Mouse (Mus musculus) neural tube, embryonic 13.5 days (tissue): Measurements from ENCODE around the gene Mpp5. TPM values are rescaled to one million over a fixed set of nuclear protein-coding genes. Genes with fewer than 3 reads are reported as not detected.

Source experiments
- ATAC-seq: fragments of 200-750 bp; cut with Nextera tagmentation; 2 replicates; pipeline ENCODE4 v1.8.0; 2017; ENCODE audit warnings: low read depth, mild to moderate bottlenecking, moderate TSS enrichment, moderate library complexity
- H3K27ac ChIP-seq: fragments of 300-500 bp; sonication (generic); replicated peaks from 2 replicates; pipeline ENCODE4 v1.5.1; 2015; ENCODE audit warnings: moderate library complexity, mild to moderate bottlenecking, inconsistent platforms
- H3K27me3 ChIP-seq: fragments of 300-500 bp; sonication (generic); 2 replicates; pipeline ENCODE4 v1.6.1; 2015; ENCODE audit warnings: mild to moderate bottlenecking, inconsistent platforms
- H3K36me3 ChIP-seq: fragments of 300-500 bp; sonication (generic); 2 replicates; pipeline ENCODE4 v1.6.1; 2015; ENCODE audit warnings: mild to moderate bottlenecking, inconsistent platforms
- H3K4me1 ChIP-seq: fragments of 300-500 bp; sonication (generic); replicated peaks from 2 replicates; pipeline ENCODE4 v1.6.1; 2015; ENCODE audit warnings: inconsistent platforms
- H3K4me2 ChIP-seq: fragments of 300-500 bp; sonication (generic); 2 replicates; pipeline ENCODE4 v1.6.1; 2015; ENCODE audit warnings: inconsistent platforms, mild to moderate bottlenecking, moderate library complexity
- H3K4me3 ChIP-seq: fragments of 300-500 bp; sonication (generic); 2 replicates; pipeline ENCODE4 v1.5.1; 2015; ENCODE audit warnings: mild to moderate bottlenecking, inconsistent platforms
- H3K9ac ChIP-seq: fragments of 300-500 bp; sonication (generic); 2 replicates; pipeline ENCODE4 v1.6.1; 2015; ENCODE audit warnings: moderate library complexity, mild to moderate bottlenecking, inconsistent platforms
- H3K9me3 ChIP-seq: fragments of 300-500 bp; sonication (generic); 2 replicates; pipeline ENCODE4 v1.6.1; 2016; ENCODE audit warnings: inconsistent platforms
- WGBS: fragments of 180-500 bp; shearing (Covaris S2); methylation state at CpG from one replicate; pipeline ENCODE4 v1.1.7; 2015; 5-methylcytosine and 5-hydroxymethylcytosine counted together
- polyA plus RNA-seq: library from polyadenylated mRNA; unstranded; fragments of >200 nt; fragmentation: Nextera tagmentation; extraction: Ambion mirVana; gene quantifications from 2 replicates; pipeline ENCODE4 v1.2.1, GENCODE M21; 2015

Gene Mpp5
- polyA plus RNA-seq: 16.5 and 18.7 TPM in 2 replicates

DNA sequence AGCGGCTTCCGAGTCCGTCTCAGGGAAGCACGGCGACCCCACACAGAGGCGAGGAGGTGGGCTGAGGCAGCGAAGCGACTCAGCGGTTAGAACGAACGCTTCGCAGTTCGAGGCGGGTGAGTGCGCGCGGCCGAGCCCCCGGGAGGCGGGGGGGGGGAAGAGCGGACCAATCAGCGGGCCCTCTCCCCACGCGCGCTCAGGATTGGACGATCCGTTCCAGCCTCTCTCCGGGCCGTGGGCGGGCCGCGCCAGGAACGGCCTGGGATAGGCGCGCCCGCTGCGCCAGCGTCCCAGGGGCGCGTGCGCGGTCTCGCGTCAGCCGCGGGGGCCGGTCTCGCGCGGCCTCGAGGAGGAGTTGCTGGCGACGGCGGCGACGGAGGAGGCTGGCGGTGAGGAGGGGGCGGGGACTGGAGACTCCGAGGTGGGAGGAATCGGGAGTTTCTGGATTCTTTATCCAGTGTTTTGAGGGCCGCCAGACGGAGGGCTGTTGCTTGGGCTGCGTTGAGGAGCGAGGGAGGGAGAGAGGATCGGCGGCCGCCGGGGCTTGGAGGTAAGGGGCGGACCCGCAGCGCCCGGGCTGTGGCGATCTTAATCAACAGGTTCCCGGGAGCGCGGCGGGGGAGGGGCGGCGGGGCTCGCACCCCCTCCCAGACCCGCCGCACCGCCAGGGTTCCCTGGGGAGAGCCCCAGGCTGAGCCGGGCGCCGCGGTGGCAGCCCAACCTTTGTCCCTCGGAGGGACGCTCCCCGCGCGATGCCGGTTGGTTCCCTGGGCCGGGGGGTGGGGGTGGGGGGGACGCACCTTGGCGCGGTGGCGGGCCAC, at the start of gene Mpp5:
TSS of gene Mpp5 (plus strand) at position 351 of the 821 bp plus-strand sequence.
- WGBS: under 1% methylated on average over 96 of the region's 98 CpGs
- H3K9ac ChIP-seq: peak within 1 kb of the TSS; percentile 84
- no peaks in the 10 kb centered on the region for H3K36me3 ChIP-seq
- peaks cover 16% of the 10 kb centered on the region for H3K27me3 ChIP-seq
- peak within 1 kb of the TSS; percentile 89 for H3K27ac ChIP-seq
- H3K9me3 ChIP-seq: no peaks in the 10 kb centered on the region
- H3K4me2 ChIP-seq: peak within 1 kb of the TSS; percentile 78
- H3K4me1 ChIP-seq: peaks cover 13% of the 10 kb centered on the region
- ATAC-seq: peak; percentile 100
- H3K4me3 ChIP-seq: peak within 1 kb of the TSS; percentile 77

GRCm38 (mm10) chr12:78717783-78718182, 30.9 kb upstream of the Mpp5 start:
- Histone ChIP-seq H3K9ac (no peak overlapping the region), H3K27me3 (no peaks in the 10 kb centered on the region), H3K27ac (no peak overlapping the region), H3K4me1 (no peaks in the 10 kb centered on the region), H3K9me3 (no peaks in the 10 kb centered on the region), H3K36me3 (no peaks in the 10 kb centered on the region), H3K4me3 (no peak overlapping the region), H3K4me2 (no peak overlapping the region)
- 82% methylated on average over 2 of the region's 2 CpGs for WGBS
- ATAC-seq: no peak

DNA sequence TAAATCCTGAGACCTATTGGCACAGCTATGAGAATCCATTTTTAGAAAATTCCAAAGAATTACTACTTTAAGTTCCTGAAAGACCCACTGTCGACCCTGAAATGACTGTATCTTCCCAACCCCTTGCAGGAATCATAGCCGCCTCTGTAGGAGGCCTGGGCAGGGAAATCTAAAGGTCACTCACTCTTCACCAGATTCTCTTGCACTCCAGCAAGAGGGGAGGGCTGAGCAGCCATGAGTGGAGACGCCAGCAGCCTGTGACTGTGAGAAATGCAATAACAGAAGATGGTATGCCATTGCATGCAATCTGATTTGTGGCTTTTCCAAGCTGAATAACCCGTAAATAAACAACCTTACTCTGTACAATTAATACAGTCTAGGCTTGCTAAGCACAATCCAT, 21.0 kb upstream of the Mpp5 start:
- H3K9me3 ChIP-seq: no peaks in the 10 kb centered on the region
- no peak overlapping the region for H3K27ac ChIP-seq
- no peak overlapping the region for H3K4me2 ChIP-seq
- no peaks in the 10 kb centered on the region for H3K36me3 ChIP-seq
- no peaks in the 10 kb centered on the region for H3K27me3 ChIP-seq
- ATAC-seq: no peak
- WGBS: 67% methylated on average over 4 of the region's 4 CpGs
- peaks cover 5% of the 10 kb centered on the region; the same call in 1 of the 2 replicates for H3K4me1 ChIP-seq
- no peak overlapping the region for H3K9ac ChIP-seq
- H3K4me3 ChIP-seq: no peak overlapping the region

DNA sequence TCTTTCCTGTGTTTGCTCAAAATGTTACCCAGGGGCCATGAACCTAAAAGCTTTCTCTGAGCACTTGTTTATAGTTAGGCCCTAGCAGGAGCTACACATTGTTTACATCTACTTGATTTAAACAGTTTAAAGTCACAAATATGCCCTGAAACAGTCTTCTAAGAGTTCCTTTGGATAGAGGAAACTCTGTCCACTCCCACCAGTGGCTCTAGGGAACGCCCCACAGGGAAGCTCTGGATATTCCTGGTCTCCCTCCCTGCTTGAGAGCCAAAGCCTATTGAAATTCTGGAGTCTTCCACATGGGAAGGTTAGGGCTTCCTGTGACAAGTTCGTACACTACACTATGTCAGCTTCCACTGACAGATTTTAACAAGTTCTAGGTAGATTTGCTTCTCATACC, 9.1 kb upstream of the Mpp5 start:
- 75% methylated on average over 2 of the region's 2 CpGs for WGBS
- ATAC-seq: no peak
- H3K36me3 ChIP-seq: no peaks in the 10 kb centered on the region

DNA sequence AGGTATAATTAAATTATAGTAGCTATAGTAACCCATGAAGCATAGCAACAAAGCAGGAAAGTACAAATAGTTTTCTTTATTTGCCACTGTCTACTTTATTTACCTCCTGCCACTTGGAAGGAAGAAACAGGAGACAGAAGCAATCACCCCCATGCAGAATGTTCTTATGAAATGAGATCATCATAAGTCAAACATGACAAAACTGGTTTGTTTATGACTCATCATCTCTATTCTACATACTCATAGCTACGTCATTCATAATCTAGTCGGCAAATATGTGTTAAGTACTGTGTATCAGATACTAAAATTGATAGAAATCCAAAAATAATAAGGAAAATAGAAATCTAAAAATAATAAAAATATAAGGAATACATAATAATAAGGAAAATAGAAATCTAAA, 8.4 kb upstream of the Mpp5 start:
- H3K36me3 ChIP-seq: no peaks in the 10 kb centered on the region
- H3K4me2 ChIP-seq: no peak overlapping the region
- H3K4me1 ChIP-seq: no peaks in the 10 kb centered on the region
- no peak overlapping the region for H3K4me3 ChIP-seq
- no peaks in the 10 kb centered on the region for H3K27me3 ChIP-seq
- no peak overlapping the region for H3K9ac ChIP-seq
- H3K27ac ChIP-seq: no peak overlapping the region
- WGBS: 97% methylated on average over 2 of the region's 2 CpGs
- H3K9me3 ChIP-seq: no peaks in the 10 kb centered on the region
- no peak for ATAC-seq

More for the DNA sequence above, 9.1 kb upstream of the Mpp5 start:
- H3K27ac ChIP-seq: no peak overlapping the region
- no peaks in the 10 kb centered on the region for H3K27me3 ChIP-seq
- no peak overlapping the region for H3K4me3 ChIP-seq
- no peaks in the 10 kb centered on the region for H3K9me3 ChIP-seq
- no peak overlapping the region for H3K4me2 ChIP-seq
- no peaks in the 10 kb centered on the region for H3K4me1 ChIP-seq
- H3K9ac ChIP-seq: no peak overlapping the region

- Histone ChIP-seq H3K4me2 (no peak overlapping the region), H3K36me3 (no peaks in the 10 kb centered on the region), H3K27ac (no peak overlapping the region), H3K9ac (no peak overlapping the region), H3K4me3 (no peak overlapping the region), H3K27me3 (peaks cover 16% of the 10 kb centered on the region), H3K9me3 (no peaks in the 10 kb centered on the region), H3K4me1 (peaks cover 13% of the 10 kb centered on the region)
- no peak for ATAC-seq
- WGBS: 70% methylated on average over 6 of the region's 6 CpGs
Observed at GRCm38 (mm10) chr12:78746226-78746625, 2.5 kb upstream of the Mpp5 start.

- no peak for ATAC-seq
- peaks cover 16% of the 10 kb centered on the region for H3K27me3 ChIP-seq
- H3K9me3 ChIP-seq: no peaks in the 10 kb centered on the region
- peak overlapping the region; percentile 78 for H3K4me2 ChIP-seq
- H3K36me3 ChIP-seq: no peaks in the 10 kb centered on the region
- no peak overlapping the region for H3K27ac ChIP-seq
- 48% methylated on average over 1 of the region's 1 CpGs for WGBS
- peaks cover 13% of the 10 kb centered on the region for H3K4me1 ChIP-seq
- H3K9ac ChIP-seq: 0 out of 2 replicates have a peak overlapping the region, but pooled peaks have one; percentile 67
- no peak overlapping the region for H3K4me3 ChIP-seq
Observed at GRCm38 (mm10) chr12:78747406-78747805, 1.3 kb upstream of the Mpp5 start.

GRCm38 (mm10) chr12:78748113-78748512, 594 bp upstream of the Mpp5 start:
- no peaks in the 10 kb centered on the region for H3K9me3 ChIP-seq
- H3K4me1 ChIP-seq: peaks cover 13% of the 10 kb centered on the region
- no peaks in the 10 kb centered on the region for H3K36me3 ChIP-seq
- WGBS: 0% methylated on average over 10 of the region's 10 CpGs
- peak overlapping the region; percentile 78 for H3K4me2 ChIP-seq
- H3K27me3 ChIP-seq: peaks cover 16% of the 10 kb centered on the region
- H3K27ac ChIP-seq: no peak overlapping the region
- H3K4me3 ChIP-seq: peak overlapping the region; percentile 77
- peak overlapping the region; percentile 67 for H3K9ac ChIP-seq
- peak; percentile 44 for ATAC-seq

DNA sequence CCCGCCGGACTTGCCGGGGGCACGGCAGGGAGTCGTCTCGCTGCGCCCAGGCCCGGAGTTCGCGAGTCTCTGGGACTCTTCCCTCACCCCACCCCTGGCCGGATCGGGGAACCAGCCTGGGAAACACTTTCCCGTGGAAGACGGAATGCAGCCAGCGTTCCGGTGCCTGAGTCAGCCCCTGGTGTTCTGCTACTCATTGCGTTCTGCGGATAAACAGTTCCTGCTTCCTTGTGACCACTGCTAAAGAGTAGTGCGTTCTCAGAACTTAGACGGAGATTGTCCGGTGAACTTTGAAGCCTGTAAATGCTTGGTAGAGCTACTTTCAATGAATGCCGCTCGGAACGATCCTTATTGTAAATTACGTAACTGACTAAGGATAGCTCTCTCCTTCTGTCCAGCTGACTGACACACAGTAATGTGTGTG, 683 bp downstream of the Mpp5 start:
- Histone ChIP-seq H3K4me2 (peak overlapping the region; percentile 78), H3K9me3 (no peaks in the 10 kb centered on the region), H3K4me1 (peaks cover 13% of the 10 kb centered on the region), H3K9ac (peak overlapping the region; percentile 84), H3K27ac (peak overlapping the region; percentile 89), H3K27me3 (peaks cover 16% of the 10 kb centered on the region), H3K36me3 (no peaks in the 10 kb centered on the region), H3K4me3 (peak overlapping the region; percentile 77)
- WGBS: under 1% methylated on average over 25 of the region's 25 CpGs
- ATAC-seq: peak; percentile 32

- Histone ChIP-seq H3K4me2 (no peak overlapping the region), H3K4me3 (no peak overlapping the region), H3K27me3 (no peaks in the 10 kb centered on the region), H3K9me3 (no peaks in the 10 kb centered on the region), H3K36me3 (no peaks in the 10 kb centered on the region), H3K27ac (no peak overlapping the region), H3K4me1 (no peaks in the 10 kb centered on the region), H3K9ac (no peak overlapping the region)
- no peak for ATAC-seq
Observed at GRCm38 (mm10) chr12:78761979-78762378, 13.3 kb downstream of the Mpp5 start.

DNA sequence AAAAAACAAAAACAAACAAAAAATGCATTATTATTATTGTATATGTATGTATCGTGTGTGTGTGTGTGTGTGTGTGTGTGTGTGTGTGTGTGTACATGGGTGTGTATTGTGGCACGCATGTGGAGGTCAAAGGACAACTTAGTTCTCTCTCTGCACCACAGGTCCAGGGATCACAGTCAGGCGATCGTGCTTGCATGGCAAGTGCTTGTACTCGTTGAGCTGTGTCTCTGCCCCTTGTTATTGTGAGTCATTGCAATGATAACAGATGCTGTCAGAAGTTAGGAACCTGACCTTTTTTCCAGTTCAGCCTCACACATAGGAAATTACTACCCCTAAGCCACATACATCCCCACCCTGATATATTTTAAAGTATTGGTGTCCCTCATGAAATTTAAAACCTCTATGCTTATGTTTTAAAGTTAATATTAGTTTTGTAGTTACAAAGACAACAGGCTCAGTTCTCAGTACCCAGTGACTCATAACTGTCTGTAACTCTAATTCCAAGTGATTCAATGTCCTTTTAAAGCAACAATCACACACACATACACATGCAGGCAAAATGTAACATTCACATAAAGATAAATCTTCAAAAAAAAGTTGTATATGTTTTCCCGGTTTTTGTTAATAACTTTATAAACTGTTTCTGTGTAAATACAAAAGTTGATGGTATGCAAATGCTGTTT, 20.5 kb downstream of the Mpp5 start:
- H3K9ac ChIP-seq: no peak overlapping the region
- no peaks in the 10 kb centered on the region for H3K9me3 ChIP-seq
- WGBS: 84% methylated on average over 6 of the region's 6 CpGs
- H3K27me3 ChIP-seq: no peaks in the 10 kb centered on the region
- no peaks in the 10 kb centered on the region for H3K36me3 ChIP-seq
- ATAC-seq: no peak
- no peak overlapping the region for H3K4me2 ChIP-seq
- no peaks in the 10 kb centered on the region for H3K4me1 ChIP-seq
- H3K27ac ChIP-seq: no peak overlapping the region
- no peak overlapping the region for H3K4me3 ChIP-seq

DNA sequence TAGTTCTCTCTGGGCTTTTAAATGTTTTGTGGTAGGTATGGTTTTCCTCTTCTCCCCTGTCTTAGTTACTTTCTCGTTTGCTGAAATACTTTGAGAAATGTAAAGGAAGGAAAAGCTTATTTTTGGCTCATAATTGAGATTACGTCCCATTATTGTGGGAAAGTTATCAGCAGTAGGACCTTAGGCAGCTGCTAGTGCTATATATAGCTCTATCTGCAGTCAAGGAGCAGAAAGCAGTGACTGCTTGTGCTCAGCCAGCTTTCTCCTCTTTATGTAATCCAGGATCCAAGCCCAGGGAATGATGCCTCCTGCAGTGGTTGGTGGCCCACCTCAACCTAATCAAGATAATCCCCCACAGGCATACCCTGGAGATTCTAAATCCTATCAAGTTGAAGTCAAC, 24.5 kb downstream of the Mpp5 start:
- 89% methylated on average over 2 of the region's 2 CpGs for WGBS
- H3K9ac ChIP-seq: no peak overlapping the region
- no peaks in the 10 kb centered on the region for H3K36me3 ChIP-seq
- no peak for ATAC-seq
- H3K27ac ChIP-seq: no peak overlapping the region
- no peaks in the 10 kb centered on the region for H3K27me3 ChIP-seq
- H3K9me3 ChIP-seq: no peaks in the 10 kb centered on the region
- H3K4me2 ChIP-seq: no peak overlapping the region
- H3K4me3 ChIP-seq: no peak overlapping the region
- peaks cover 6% of the 10 kb centered on the region; the same call in 1 of the 2 replicates for H3K4me1 ChIP-seq
